Comparison of ENCODE assay signal across 17 mouse cellular contexts in the genomic region with DNA sequence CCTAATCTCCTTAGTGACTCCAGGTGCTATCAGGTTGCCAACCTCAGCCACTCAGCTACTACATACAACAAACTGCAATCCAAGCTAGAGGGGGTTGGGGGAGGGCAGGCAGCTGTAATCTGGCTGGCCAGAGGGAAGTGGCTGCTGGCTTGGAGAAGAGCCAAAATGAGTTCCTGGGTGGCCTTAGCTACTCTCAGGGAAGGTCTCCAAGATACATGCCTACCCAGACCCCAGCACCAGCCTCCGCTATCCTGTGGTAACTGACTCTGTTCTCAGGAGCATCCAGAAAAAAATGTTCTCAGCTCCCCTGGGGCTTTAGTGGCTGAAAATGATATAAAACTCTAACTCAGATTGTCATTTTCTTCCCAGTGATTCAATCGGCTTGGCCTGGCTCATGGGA.
A peak's percentile ranks its signal among the peaks of the same experiment; 100 is the strongest.
DNase-seq lines count a peak whose midpoint lies in the region; ATAC-seq lines count a peak whose summit lies in the region.
"Had no signal": no experiment of that assay in that cellular context is flagged by ENCODE, and none has a peak within 500 bp of the region (broad histone marks: within the 10 kb centered on the region; RNA-seq: fewer than 3 reads in every experiment).

No protein-coding gene starts in this region.

- DNase-seq in forebrain, embryonic 14.5 days (ENCODE audit: low spot score), result no peak
- peak; percentile 22 to 41 for DNase-seq in kidney, postnatal 25 days
- DNase-seq in kidney, postnatal 36 days, result no peak
- DNase-seq in Muller cell, postnatal 12 days (ENCODE audit: inconsistent ontology term), result peak; percentile 32
- peak; percentile 47 for DNase-seq in lung, postnatal 10 days
- no peak for DNase-seq in adipocyte (ENCODE audit: low spot score)
- no peak for DNase-seq in kidney, adult 11 months
- DNase-seq: B cell, adult 2 months; cerebellum, adult 18-20 months; gastrocnemius, postnatal 14 days; heart, postnatal 14 days; kidney, postnatal 10 days; thymus, postnatal 4 days had no signal

- 81% methylated on average over 2 of the region's 2 CpGs for WGBS in forebrain, embryonic 15.5 days
- WGBS in forebrain, embryonic 14.5 days, result 85% methylated on average over 2 of the region's 2 CpGs

- H3K9ac ChIP-seq in forebrain, embryonic 15.5 days (replicated peaks), result no peak overlapping the region
- no peak overlapping the region for H3K9ac ChIP-seq in forebrain, embryonic 14.5 days (ENCODE audit: low read length)
- H3K9ac ChIP-seq: limb, embryonic 12.5 days; liver, embryonic 15.5 days had no signal

- no peaks in the 10 kb centered on the region for H3K27me3 ChIP-seq in forebrain, embryonic 15.5 days
- no peaks in the 10 kb centered on the region for H3K27me3 ChIP-seq in forebrain, embryonic 14.5 days (replicated peaks; ENCODE audit: control insufficient read depth, insufficient read depth, low read length)
- H3K27me3 ChIP-seq: limb, embryonic 12.5 days; liver, embryonic 15.5 days had no signal

- H3K27ac ChIP-seq in forebrain, embryonic 15.5 days (replicated peaks), result no peak overlapping the region
- H3K27ac ChIP-seq in forebrain, embryonic 14.5 days (ENCODE audit: low read depth, low read length), result no peak overlapping the region
- H3K27ac ChIP-seq: limb, embryonic 12.5 days; liver, embryonic 15.5 days; midbrain, embryonic 10.5 days had no signal

- 0 out of 2 replicates have a peak, but pooled peaks have one; percentile 16 for ATAC-seq in forebrain, embryonic 15.5 days (replicated peaks)
- ATAC-seq in forebrain, embryonic 14.5 days, result no peak

- H3K4me3 ChIP-seq in forebrain, embryonic 15.5 days, result no peak overlapping the region
- H3K4me3 ChIP-seq in forebrain, embryonic 14.5 days (ENCODE audit: low read depth, low read length), result no peak overlapping the region
- H3K4me3 ChIP-seq: limb, embryonic 12.5 days; liver, embryonic 15.5 days; midbrain, embryonic 10.5 days had no signal

- H3K4me2 ChIP-seq in forebrain, embryonic 15.5 days (replicated peaks), result no peak overlapping the region
- H3K4me2 ChIP-seq in forebrain, embryonic 14.5 days (ENCODE audit: low read length), result no peak overlapping the region
- H3K4me2 ChIP-seq: limb, embryonic 12.5 days; liver, embryonic 15.5 days had no signal

- H3K4me1 ChIP-seq in forebrain, embryonic 15.5 days, result no peaks in the 10 kb centered on the region
- no peaks in the 10 kb centered on the region for H3K4me1 ChIP-seq in forebrain, embryonic 14.5 days (ENCODE audit: control insufficient read depth, insufficient read depth, low read length)
- H3K4me1 ChIP-seq: liver, embryonic 15.5 days; midbrain, embryonic 10.5 days had no signal

- no peaks in the 10 kb centered on the region for H3K36me3 ChIP-seq in forebrain, embryonic 15.5 days
- H3K36me3 ChIP-seq in forebrain, embryonic 14.5 days (ENCODE audit: control insufficient read depth, insufficient read depth, low read length), result no peaks in the 10 kb centered on the region
- H3K36me3 ChIP-seq: limb, embryonic 12.5 days; liver, embryonic 15.5 days; midbrain, embryonic 10.5 days had no signal

- no peaks in the 10 kb centered on the region for H3K9me3 ChIP-seq in forebrain, embryonic 15.5 days
- H3K9me3 ChIP-seq in forebrain, embryonic 14.5 days (replicated peaks; ENCODE audit: control insufficient read depth, low read length), result no peaks in the 10 kb centered on the region
- H3K9me3 ChIP-seq: limb, embryonic 12.5 days; liver, embryonic 15.5 days; midbrain, embryonic 10.5 days had no signal

Comparison
In these comparisons a context has a peak if more than half of its experiments do, and no peak if none do; other contexts are left out.
1. DNase-seq: peak in kidney, postnatal 25 days (2 of 2), Muller cell, postnatal 12 days (single experiment) and lung, postnatal 10 days (single experiment); none in forebrain, embryonic 14.5 days (single experiment), kidney, postnatal 36 days (0 of 2), adipocyte (single experiment) and kidney, adult 11 months (single experiment).